Mouse (Mus musculus) heart, postnatal 25 days (tissue): ENCODE measurements around the gene Hscb. TPM values are rescaled to one million over a fixed set of nuclear protein-coding genes. Genes with fewer than 3 reads are reported as not detected.
"Not testable (repeated sequence)": the region's sequence is repeated elsewhere in the genome, so short reads cannot be mapped to it uniquely, and the experiment has no call there.

Source experiments
- DNase-seq: peaks from one replicate; pipeline ENCODE4 v3.0.0; 2022; ENCODE audit warnings: low spot score
- intact Hi-C: fragments of 180-260 bp; cut with DNase I; formaldehyde crosslinking; loops from one replicate; pipeline ENCODE4 v1.15.1; 2025
- total RNA-seq, 2 experiments: library from RNA; stranded (reverse); gene quantifications; 2 replicates each; pipeline ENCODE4 v1.2.3; 2021

The Hscb gene
- total RNA-seq, 2 experiments from 2014 or later = 18.8 to 21.1 TPM

- intact Hi-C loops = loop anchor here (5.0 to 10.0 kb wide), 3 partner anchors 368 to 496 kb away; partner anchors contain the start of gene Pitpnb
- DNase-seq = no peak
Measured at GRCm38 (mm10) chr5:110839038-110839677, 419 bp downstream of the Hscb start.

DNA sequence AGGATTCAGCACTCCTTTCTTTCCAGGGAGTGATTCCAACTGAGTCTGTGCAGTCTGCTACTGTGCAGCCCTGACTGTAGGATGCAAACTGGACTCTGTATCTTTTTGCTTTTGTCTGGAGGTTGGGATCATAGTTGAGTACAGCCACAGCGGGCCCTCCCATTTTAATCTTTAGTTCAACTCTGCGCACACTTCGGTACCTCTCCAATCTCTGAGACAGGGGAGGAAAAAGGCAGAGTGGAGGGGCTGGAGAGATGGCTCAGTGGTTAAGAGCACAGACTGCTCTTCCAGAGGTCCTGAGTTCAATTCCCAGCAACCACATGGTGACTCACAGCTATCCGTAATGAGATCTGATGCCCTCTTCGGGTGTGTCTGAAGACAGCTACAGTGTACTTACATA is 1.6 kb downstream of the Hscb start:
- intact Hi-C loops = loop anchor here (5.0 to 10.0 kb wide), 3 partner anchors 369 to 497 kb away; partner anchors contain the start of gene Pitpnb
- DNase-seq = not testable (repeated sequence)

GRCm38 (mm10) chr5:110835959-110836358 is 3.6 kb downstream of the Hscb start:
- peak; percentile 42 for DNase-seq
- intact Hi-C loops = loop anchor here (2.0 to 10.0 kb wide), 4 partner anchors 87 to 499 kb away; partner anchors contain the start of gene Pitpnb

DNA sequence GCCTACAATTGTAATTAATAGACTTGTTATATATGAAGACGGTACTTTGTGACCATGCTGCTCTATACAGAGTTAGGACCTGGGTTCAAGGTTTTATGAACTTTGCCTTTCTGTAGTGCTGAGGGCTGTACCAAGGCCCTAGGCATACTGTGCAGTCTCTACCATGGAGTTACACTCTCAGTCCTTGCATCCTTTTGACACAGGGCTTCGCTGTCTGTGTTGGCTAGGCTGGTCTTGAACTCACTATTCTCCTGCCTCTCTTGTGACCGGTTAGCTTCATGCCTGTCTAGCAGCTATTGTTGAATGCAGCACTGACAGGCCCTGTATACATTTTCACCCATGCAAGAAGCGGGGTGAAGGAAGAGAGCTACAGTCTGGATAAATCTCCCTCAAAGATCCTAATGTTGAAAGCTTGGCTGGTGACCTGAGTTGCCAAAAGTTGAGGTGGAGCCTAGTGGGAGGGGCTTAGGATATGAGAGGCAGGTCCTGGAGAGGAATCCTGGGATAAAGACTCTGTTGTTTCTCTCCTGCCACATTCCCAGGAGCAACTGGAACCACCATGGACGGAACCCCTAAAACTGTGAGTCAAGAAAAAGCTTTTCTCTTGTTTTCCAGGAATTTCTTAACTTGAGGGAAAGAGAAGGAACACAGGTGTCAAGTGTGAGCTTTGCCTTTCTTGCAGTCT is 8.4 kb downstream of the Hscb start:
- DNase-seq = no peak
- intact Hi-C loops = loop anchor here (10.0 kb wide), 1 partner anchor 504 kb away; the partner anchor contains the start of gene Pitpnb

GRCm38 (mm10) chr5:110827576-110827975 is 12.0 kb downstream of the Hscb start:
- DNase-seq = no peak

GRCm38 (mm10) chr5:110826781-110827495 is 12.6 kb downstream of the Hscb start:
- intact Hi-C loops = no loop called here
- no peak for DNase-seq

More at GRCm38 (mm10) chr5:110827576-110827975, 12.0 kb downstream of the Hscb start:
- intact Hi-C loops = no loop called here

- intact Hi-C loops = no loop called here
- no peak for DNase-seq
Measured at GRCm38 (mm10) chr5:110824421-110824820, 15.2 kb downstream of the Hscb start.

DNA sequence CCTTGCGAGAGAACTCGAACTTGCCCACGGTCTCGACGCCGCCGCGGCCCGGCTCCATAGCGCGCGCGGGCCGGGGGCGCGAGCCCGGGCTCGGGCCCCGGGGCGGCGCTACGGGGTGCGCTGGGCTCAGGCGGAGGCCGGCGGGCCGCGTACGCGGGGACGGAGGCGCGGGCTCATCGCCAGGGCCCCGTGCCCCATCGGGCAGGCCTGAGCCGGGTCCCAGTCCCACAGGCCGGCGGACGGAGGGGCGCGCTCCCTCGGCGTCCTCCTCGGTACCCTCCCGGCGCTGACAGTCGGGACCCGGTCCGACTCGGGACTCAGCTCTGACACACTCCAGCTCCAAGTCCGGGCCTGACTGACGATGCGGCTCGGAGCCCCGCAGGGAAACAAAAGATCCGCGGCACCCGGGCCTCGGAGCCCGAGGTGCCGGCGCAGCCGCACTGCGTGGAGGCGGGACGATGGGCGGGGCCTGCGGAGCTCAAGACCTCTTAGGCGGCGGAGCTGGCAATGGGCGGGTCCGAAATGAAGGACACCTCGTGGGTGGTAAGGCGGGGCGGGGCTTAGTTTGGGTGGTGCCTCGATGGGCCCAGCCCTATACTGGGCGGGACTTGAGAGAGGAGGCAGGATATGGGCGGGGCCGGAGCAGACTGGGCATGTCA is 29.8 kb downstream of the Hscb start, which contains the start of gene Ulk1:
Ulk1 (minus strand) TSS at position 431 of the 659 bp plus-strand sequence.
- peak; percentile 99 for DNase-seq
- intact Hi-C loops = loop anchor here (5.0 kb wide), 1 partner anchor 37 kb away; the partner anchor contains the start of gene Ep400

GRCm38 (mm10) chr5:110808821-110809666 is 30.5 kb downstream of the Hscb start:
- intact Hi-C loops = loop anchor here (5.0 kb wide), 1 partner anchor 37 kb away; the partner anchor contains the start of gene Ep400
- no peak for DNase-seq

- peak; percentile 87 for DNase-seq
Measured at GRCm38 (mm10) chr5:110808061-110808631, 31.4 kb downstream of the Hscb start.

DNA sequence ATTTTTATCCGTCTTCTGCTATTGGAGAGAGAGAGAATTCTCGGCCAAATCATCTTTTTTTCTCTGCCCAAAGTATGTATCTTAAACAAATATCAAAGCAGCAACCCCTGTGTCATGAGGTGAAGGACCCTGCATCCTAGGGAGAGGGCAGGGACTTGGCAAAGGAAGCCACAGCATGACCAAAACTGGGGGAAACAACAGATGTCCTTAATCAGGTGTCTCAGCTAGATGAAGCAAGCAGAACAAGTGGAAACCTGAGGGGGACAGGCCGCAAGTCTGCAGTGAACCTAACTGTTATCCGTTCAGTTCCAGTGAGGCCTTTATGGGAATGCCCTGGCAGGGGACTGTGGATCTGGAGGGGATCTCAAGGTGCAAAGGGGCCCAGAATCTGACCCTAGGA is 32.1 kb downstream of the Hscb start:
- intact Hi-C loops = loop anchor here (5.0 kb wide), 1 partner anchor 35 kb away; the partner anchor contains the start of gene Ep400
- no peak for DNase-seq

More at GRCm38 (mm10) chr5:110808061-110808631, 31.4 kb downstream of the Hscb start:
- intact Hi-C loops = loop anchor here (5.0 kb wide), 1 partner anchor 36 kb away; the partner anchor contains the start of gene Ep400

- no peak for DNase-seq
- intact Hi-C loops = loop anchor here (5.0 kb wide), 1 partner anchor 34 kb away; the partner anchor contains the start of gene Ep400
Measured at GRCm38 (mm10) chr5:110806676-110807075, 32.9 kb downstream of the Hscb start.

- intact Hi-C loops = loop anchor here (5.0 kb wide), 1 partner anchor 34 kb away; the partner anchor contains the start of gene Ep400
- DNase-seq = no peak
Measured at GRCm38 (mm10) chr5:110806154-110806553, 33.4 kb downstream of the Hscb start.

DNA sequence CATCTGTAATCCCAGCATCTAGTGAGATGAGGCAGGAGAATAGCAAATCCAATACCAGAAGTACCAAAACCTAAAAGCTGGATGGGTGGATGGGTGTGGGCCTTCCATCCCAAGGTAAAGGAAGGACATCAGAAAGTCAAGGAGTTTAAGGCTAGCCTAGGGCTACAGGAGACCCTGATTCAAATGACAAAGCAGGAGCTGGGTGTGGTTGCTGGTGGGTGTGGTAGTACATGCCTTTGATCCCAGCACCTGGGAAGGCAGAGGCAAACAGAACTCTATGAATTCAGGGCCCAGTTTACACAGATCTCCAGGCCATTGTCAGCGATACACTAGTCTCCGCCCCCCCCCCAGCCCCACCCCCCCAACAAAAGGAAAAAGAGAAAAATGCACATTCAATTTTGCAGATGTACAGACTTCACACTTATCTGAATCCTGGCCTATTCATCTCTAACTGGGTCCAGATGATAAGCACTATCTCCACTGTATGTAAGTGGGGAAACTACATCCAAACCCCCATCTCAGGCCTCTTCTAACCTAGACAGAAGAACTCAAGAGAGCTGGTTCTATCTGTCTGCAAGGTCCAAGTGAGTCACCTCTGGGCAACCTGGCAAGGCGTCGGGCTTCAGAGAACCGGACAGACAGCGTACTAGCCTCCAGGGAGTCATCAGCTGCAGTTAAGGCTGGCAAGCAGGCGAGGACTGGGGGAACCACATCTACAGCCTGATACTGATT is 35.4 kb downstream of the Hscb start:
- intact Hi-C loops = no loop called here

GRCm38 (mm10) chr5:110802809-110803208 is 36.8 kb downstream of the Hscb start:
- no peak for DNase-seq
- intact Hi-C loops = no loop called here

More for the DNA sequence above, 35.4 kb downstream of the Hscb start:
- no peak for DNase-seq

DNA sequence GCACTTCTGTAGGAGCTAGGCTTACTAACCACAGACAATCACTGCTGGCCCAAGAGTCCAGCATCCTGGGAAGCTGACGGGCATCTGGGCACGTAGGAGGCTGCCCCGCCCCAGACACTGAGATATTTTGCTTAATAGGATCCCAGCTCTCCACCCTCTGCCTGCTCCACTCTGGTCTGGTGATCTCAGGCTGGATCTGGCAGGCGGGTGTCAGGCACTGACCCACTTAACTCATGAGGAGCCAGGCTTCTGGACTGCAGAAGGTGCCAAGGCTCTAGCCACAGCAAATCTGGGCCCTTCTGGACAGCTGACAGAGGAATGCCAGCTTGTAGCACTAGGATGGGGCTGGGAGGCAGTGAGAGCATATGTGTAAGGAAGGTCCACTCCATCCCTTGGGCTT is 37.4 kb downstream of the Hscb start:
- intact Hi-C loops = no loop called here
- DNase-seq = no peak

- DNase-seq = no peak
- intact Hi-C loops = no loop called here
Measured at GRCm38 (mm10) chr5:110801036-110801624, 38.4 kb downstream of the Hscb start.
